Mouse (Mus musculus) cerebellum, adult 11 months (tissue): ENCODE results near the gene Hist1h3b.
"Not testable (repeated sequence)": the region's sequence is repeated elsewhere in the genome, so short reads cannot be mapped to it uniquely, and the experiment has no call there.

Experiments used
- DNase-seq: peaks from one replicate; pipeline ENCODE4 v3.0.0; 2022

Hist1h3b gene

DNA sequence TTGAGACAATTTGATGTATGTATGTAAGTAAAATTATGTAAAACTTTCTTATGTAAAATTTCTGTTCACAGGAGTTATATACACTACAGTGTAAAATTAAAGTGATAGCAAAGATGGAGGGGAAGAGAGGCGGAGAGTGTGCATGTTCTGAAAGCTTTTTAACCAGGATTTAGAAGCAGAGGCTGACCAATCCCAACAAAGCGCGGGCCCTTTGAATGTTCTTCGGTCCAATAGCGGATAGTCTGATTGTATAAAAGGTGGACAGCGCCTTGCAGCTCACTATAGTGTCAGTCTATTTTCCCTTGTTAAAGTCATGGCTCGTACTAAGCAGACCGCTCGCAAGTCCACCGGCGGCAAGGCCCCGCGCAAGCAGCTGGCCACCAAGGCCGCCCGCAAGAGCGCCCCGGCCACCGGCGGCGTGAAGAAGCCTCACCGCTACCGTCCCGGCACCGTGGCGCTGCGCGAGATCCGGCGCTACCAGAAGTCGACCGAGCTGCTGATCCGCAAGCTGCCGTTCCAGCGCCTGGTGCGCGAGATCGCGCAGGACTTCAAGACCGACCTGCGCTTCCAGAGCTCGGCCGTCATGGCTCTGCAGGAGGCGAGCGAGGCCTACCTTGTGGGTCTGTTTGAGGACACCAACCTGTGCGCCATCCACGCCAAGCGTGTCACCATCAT lies at the start of gene Hist1h3b:
Hist1h3b (plus strand) TSS at position 201 of the 675 bp plus-strand sequence.
- DNase-seq = peak; percentile 59

GRCm38 (mm10) chr13:23702801-23703200 lies 49.3 kb upstream of the Hist1h3b start:
- not testable (repeated sequence) for DNase-seq

- no peak for DNase-seq
Observed at GRCm38 (mm10) chr13:23705751-23706356, 46.2 kb upstream of the Hist1h3b start.

- no peak for DNase-seq
Observed at GRCm38 (mm10) chr13:23706771-23707170, 45.3 kb upstream of the Hist1h3b start.

GRCm38 (mm10) chr13:23708041-23708440 lies 44.0 kb upstream of the Hist1h3b start:
- DNase-seq = no peak

DNA sequence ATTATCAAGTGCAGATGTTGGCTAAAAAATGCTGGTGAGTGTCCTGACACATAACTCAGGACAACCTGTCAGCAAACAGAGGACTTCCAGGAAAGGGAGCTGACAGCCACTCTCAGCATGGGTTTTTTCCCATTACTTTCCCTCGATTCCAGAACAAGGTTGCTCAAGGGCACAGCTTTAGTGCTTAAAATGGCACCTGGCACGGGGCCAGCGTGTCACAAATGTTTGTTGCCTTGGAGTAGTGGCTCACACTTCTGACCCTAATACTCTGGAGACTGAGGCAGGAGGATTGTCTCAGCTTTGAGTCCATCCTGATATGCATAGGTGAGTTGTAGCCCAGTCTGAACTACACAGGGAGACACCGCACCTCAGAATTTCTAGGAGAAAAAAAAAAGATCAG lies 43.4 kb upstream of the Hist1h3b start:
- DNase-seq = no peak

DNA sequence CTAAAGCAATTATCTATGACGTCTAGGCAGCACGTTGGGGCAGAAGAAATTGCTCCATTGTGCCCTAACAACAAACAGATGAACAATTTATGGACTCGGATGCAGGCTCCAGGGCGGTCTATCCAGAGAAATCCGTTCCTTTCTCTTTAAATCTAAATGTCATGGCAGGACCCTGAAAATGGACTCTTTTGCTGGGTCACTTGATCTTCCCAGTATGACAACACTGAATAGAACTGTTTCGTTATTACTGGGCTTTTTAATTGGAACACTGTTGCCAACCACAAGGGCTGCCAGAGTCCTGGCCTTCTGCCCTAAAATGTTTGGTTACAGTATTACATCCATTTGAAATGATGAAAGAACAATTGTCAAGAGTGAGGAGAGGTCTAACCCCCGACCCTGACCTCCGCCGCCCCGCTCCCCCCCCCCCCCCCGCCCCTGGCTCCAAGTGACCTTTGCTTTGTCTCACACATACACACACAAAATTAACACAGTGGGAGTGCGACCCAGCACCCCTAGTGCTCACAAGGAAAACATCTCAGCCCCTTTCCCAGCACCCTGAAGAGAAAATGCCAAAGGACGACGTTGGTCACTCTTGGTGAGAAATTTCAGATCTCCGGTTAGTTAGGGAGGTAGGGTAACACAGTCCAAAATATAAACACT lies 42.2 kb upstream of the Hist1h3b start:
- DNase-seq = no peak

DNA sequence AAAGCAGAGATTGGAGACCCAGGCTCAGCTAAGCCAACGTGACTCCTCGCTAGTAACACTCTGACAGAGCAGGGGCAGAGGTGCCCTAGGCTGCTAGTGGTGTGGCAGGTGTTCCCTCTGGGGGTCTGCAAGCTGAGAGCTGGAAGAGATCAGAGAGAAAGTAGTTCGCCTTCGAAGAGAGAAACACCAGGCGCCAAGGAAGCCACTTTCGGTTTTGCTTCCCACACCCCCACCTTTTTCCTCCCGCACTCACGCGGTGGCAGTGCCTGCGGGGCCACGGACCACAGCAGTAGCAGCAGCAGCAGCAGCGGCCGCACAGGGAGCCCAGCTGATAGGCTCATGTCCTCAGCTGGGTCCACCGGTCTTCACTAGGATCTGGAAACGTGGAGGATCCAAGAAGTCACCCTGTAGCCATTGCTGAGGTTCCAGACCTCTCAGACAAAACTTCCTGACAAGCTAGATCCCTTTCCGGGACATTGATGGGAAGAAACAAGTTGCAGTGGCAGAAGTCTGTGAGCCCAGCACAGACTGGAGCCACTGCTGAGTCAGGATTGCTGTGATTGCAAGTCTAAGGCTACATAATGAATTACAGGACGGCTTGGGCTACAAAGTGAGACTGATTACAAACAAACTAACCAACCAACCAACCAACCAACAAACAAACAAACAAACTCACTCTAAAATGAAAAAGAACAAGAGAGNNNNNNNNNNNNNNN lies 41.5 kb upstream of the Hist1h3b start, which contains the start of gene Hfe:
Hfe (minus strand) TSS at position 481 of the 716 bp plus-strand sequence.
- no peak for DNase-seq

GRCm38 (mm10) chr13:23716261-23717042 lies 35.6 kb upstream of the Hist1h3b start:
- DNase-seq = no peak

- DNase-seq = no peak
Observed at GRCm38 (mm10) chr13:23717176-23717575, 34.9 kb upstream of the Hist1h3b start.

- DNase-seq = not testable (repeated sequence)
Observed at GRCm38 (mm10) chr13:23717593-23718245, 34.3 kb upstream of the Hist1h3b start.

DNA sequence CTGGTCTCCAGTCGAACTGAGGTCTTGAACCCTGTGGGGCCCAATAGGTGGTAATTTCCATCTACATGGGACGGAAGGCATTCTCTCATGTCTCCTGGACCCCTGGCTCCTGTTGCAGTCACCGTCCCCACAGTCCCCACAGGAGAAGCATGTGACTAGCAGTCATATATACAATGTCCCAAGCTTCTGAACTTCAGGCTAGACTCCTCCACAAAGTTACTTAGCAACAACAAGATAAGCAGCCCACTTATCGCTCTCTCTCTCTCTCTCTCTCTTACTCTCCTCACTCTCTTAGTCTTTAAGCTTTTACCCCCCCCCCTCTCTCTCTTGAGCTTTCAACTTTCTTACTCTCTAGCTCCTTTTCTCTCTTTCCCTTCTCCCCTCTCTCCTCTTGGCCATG lies 27.8 kb upstream of the Hist1h3b start:
- DNase-seq = no peak

- DNase-seq = no peak
Observed at GRCm38 (mm10) chr13:23725213-23725612, 26.9 kb upstream of the Hist1h3b start.

- no peak for DNase-seq
Observed at GRCm38 (mm10) chr13:23728472-23729191, 23.4 kb upstream of the Hist1h3b start.

GRCm38 (mm10) chr13:23729192-23729525 lies 22.9 kb upstream of the Hist1h3b start:
- no peak for DNase-seq

- DNase-seq = no peak
Observed at GRCm38 (mm10) chr13:23729706-23730105, 22.4 kb upstream of the Hist1h3b start.

GRCm38 (mm10) chr13:23730479-23730878 lies 21.6 kb upstream of the Hist1h3b start:
- no peak for DNase-seq

DNA sequence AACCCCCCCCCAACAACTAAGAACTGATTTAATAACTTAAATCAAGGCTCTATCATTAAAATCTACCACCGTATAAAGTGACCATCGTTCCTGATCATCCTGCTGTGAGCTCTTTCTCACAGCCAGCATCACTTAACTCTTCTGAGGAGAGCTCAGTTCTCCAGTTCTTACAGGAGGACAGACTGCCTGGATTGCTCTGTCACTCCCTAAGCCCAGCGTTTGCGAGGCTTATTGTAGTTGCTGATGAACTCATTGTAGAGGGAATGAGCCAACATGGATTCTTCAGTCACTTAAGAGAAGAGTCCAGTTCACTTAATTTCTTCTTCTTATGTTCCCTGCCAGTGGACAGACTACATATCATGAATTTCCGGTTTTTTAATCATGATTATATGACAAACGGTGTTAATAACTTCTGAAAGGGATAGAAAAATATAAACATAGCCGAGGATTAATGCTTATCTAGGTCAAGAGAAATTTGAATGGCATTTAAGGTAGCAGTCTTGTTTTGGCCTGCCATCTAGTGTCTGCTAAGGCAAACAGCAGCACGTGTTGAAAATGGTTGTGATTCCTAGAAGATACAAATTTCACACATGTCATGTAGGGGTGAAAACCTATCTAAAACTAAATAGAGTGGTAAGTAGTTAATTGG lies 19.8 kb upstream of the Hist1h3b start:
- no peak for DNase-seq

- DNase-seq = no peak
Observed at GRCm38 (mm10) chr13:23737091-23737490, 15.0 kb upstream of the Hist1h3b start.

GRCm38 (mm10) chr13:23738041-23738440 lies 14.0 kb upstream of the Hist1h3b start:
- peak; percentile 16 for DNase-seq

- peak; percentile 74 for DNase-seq
Observed at GRCm38 (mm10) chr13:23738677-23739068, 13.4 kb upstream of the Hist1h3b start, which contains the start of gene Hist1h1c. Gene Hist1h1c (plus strand): TSS chr13:23738808.
